Comparison of ENCODE assay signal across 9 mouse cellular contexts in the genomic region with DNA sequence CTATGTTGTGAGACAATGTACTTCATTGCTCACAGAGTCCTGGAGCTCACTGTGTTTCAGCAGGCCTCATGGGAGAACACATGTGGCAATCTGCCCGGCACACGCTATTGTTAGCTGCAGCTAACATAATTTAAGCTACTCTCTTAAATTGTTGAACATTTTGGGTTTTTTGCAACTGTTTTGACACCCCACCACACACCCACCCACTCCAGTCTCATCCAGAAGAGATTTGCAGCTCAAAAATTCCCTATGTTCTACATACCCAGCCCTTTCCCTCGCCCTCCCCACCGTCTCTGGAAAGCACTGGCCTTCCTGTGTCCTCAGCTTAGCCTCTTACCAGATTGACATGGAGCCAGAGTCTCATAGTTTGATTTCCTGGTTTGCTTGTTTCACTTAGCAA. TPM values are rescaled to one million over a fixed set of nuclear protein-coding genes. Genes with fewer than 3 reads are reported as not detected.
DNase-seq lines count a peak whose midpoint lies in the region; ATAC-seq lines count a peak whose summit lies in the region.
"Had no signal": no experiment of that assay in that cellular context is flagged by ENCODE, and none has a peak within 500 bp of the region (broad histone marks: within the 10 kb centered on the region; RNA-seq: fewer than 3 reads in every experiment).

No protein-coding gene starts in this region.

- WGBS in hindbrain, embryonic 13.5 days: 86% methylated on average over 4 of the region's 4 CpGs

- no peak overlapping the region for H3K27ac ChIP-seq in hindbrain, embryonic 13.5 days
- H3K27ac ChIP-seq: liver, embryonic 14.5 days had no signal

- H3K4me3 ChIP-seq in hindbrain, embryonic 13.5 days: no peak overlapping the region

- no peaks in the 10 kb centered on the region for H3K9me3 ChIP-seq in hindbrain, embryonic 13.5 days

- intact Hi-C loops in heart, postnatal 10 days (cut with DNase I): no loop called here

- peak; percentile 51 for DNase-seq in MN1 (ENCODE audit: low spot score)
- DNase-seq in brain, adult 2 months (ENCODE audit: low read depth, low spot score): peak; percentile 94
- peak; percentile 86 for DNase-seq in heart, postnatal 10 days
- peak; percentile 68 to 91 for DNase-seq in left cerebral cortex, adult 9 months (ENCODE audit: low spot score in 2 of 2)
- no peak for DNase-seq in urinary bladder, postnatal 14 days (ENCODE audit: low spot score)
- DNase-seq in spleen, adult 18-20 months: no peak

- no peaks in the 10 kb centered on the region for H3K36me3 ChIP-seq in hindbrain, embryonic 13.5 days

- no peak overlapping the region for H3K4me2 ChIP-seq in hindbrain, embryonic 13.5 days

- H3K4me1 ChIP-seq in hindbrain, embryonic 13.5 days (replicated peaks): no peaks in the 10 kb centered on the region

- no peak overlapping the region for H3K9ac ChIP-seq in hindbrain, embryonic 13.5 days
- H3K9ac ChIP-seq: liver, embryonic 14.5 days had no signal

- no peak for ATAC-seq in hindbrain, embryonic 13.5 days (ENCODE audit: low FRiP score)
- no peak for ATAC-seq in erythroblast, adult 5-6 weeks (replicated peaks; ENCODE audit: low FRiP score, poor library complexity, severe bottlenecking)

- H3K27me3 ChIP-seq in hindbrain, embryonic 13.5 days: no peaks in the 10 kb centered on the region

RNA-seq across cellular contexts. Expression of gene Cdc42se2, which starts 17.7 kb away (rescaled TPM):
- 10 to 100 TPM; 35.9 to 36.9 TPM for total RNA-seq in heart, postnatal 10 days (2021)
- 162 and 164 TPM in 2 replicates for polyA plus RNA-seq in hindbrain, embryonic 13.5 days (2015; fragmentation: Nextera tagmentation; extraction: Ambion mirVana)
- 7.9 and 22.7 TPM in 2 replicates for total RNA-seq in erythroblast, adult 5-6 weeks (2015; ENCODE audit: low replicate concordance)
- 14.9 and 16.5 TPM in 2 replicates for total RNA-seq in erythroblast, adult 5-6 weeks (2017; ENCODE audit: low replicate concordance)

RNA-seq across cellular contexts. Expression of gene Lyrm7, which starts 55.5 kb away (rescaled TPM):
- total RNA-seq in heart, postnatal 10 days (2021): 10 to 100 TPM; 24.4 to 27.0 TPM
- 9.1 and 11.7 TPM in 2 replicates for polyA plus RNA-seq in hindbrain, embryonic 13.5 days (2015; fragmentation: Nextera tagmentation; extraction: Ambion mirVana)
- 1.9 and 5.0 TPM in 2 replicates for total RNA-seq in erythroblast, adult 5-6 weeks (2015; ENCODE audit: low replicate concordance)
- total RNA-seq in erythroblast, adult 5-6 weeks (2017; ENCODE audit: low replicate concordance): 1.3 and 5.7 TPM in 2 replicates

Comparison
In these comparisons a context has a peak if more than half of its experiments do, and no peak if none do; other contexts are left out.
1. DNase-seq: peak in MN1 (single experiment), brain, adult 2 months (single experiment), heart, postnatal 10 days (2 of 2) and left cerebral cortex, adult 9 months (2 of 2); none in urinary bladder, postnatal 14 days (single experiment) and spleen, adult 18-20 months (0 of 2).